Mouse (Mus musculus): ENCODE measurements at regions not wholly inside any gene's neighbourhood (a gene's known extent, or its start where the extent isn't known, plus 50 kb on each side); places are given as distances from the start of the nearest gene placed in this dataset.

GRCm38 (mm10) chr10:10116442-10116841 is 215.6 kb upstream of the Stxbp5 start:
- Histone ChIP-seq H3K4me2 (ENCODE audit: low read depth, low read length, poor library complexity, severe bottlenecking) (no peak overlapping the region), H3K9ac (replicated peaks; ENCODE audit: low read length, poor library complexity, severe bottlenecking) (no peak overlapping the region), H3K27me3 (ENCODE audit: insufficient read depth, low read length) (no peaks in the 10 kb centered on the region), H3K36me3 (ENCODE audit: insufficient read depth, low read length) (no peaks in the 10 kb centered on the region), H3K4me3 (ENCODE audit: low read depth, low read length) (no peak overlapping the region), H3K27ac (ENCODE audit: low read depth, low read length) (no peak overlapping the region), H3K4me1 (ENCODE audit: insufficient read depth, low read length) (no peaks in the 10 kb centered on the region), H3K9me3 (ENCODE audit: low read length) (no peaks in the 10 kb centered on the region)
- WGBS = 68% methylated on average over 2 of the region's 2 CpGs
- ATAC-seq (ENCODE audit: low FRiP score) = no peak
- TF ChIP-seq CTCF (IDR thresholded peaks at IDR 0.05) = no peak
- DNase-seq (ENCODE audit: low spot score) = no peak

DNA sequence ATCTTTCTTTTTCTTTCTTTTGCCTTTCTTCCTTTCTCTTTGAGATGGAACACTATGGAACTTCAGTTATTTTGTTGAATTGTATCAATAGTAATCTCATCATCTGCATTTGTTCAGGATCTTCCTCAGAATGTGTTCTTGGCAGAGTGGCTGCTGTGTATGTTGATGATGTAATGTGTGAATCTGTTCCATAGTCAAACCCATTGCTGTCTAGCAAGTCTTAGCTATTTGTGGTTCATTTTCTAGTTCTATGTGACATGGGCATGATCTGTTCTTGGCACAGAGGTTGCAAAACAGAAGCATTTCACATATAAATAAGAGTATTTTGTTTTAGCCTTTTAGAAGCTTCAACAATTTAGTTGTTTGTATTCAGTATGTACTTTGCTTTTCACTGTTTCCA is 212.4 kb upstream of the Stxbp5 start:
- DNase-seq (ENCODE audit: low spot score) (no peak), ATAC-seq (ENCODE audit: low FRiP score) (no peak)
- Histone ChIP-seq H3K27ac (ENCODE audit: low read depth, low read length) (no peak overlapping the region), H3K9me3 (ENCODE audit: low read length) (no peaks in the 10 kb centered on the region), H3K9ac (replicated peaks; ENCODE audit: low read length, poor library complexity, severe bottlenecking) (no peak overlapping the region), H3K27me3 (ENCODE audit: insufficient read depth, low read length) (no peaks in the 10 kb centered on the region), H3K4me3 (ENCODE audit: low read depth, low read length) (no peak overlapping the region), H3K4me1 (ENCODE audit: insufficient read depth, low read length) (no peaks in the 10 kb centered on the region), H3K4me2 (ENCODE audit: low read depth, low read length, poor library complexity, severe bottlenecking) (no peak overlapping the region), H3K36me3 (ENCODE audit: insufficient read depth, low read length) (no peaks in the 10 kb centered on the region)
- TF ChIP-seq CTCF (IDR thresholded peaks at IDR 0.05) = no peak

GRCm38 (mm10) chr10:10111055-10111454 is 210.2 kb upstream of the Stxbp5 start:
- Histone ChIP-seq H3K27me3 (ENCODE audit: insufficient read depth, low read length) (no peaks in the 10 kb centered on the region), H3K9ac (replicated peaks; ENCODE audit: low read length, poor library complexity, severe bottlenecking) (no peak overlapping the region), H3K4me3 (ENCODE audit: low read depth, low read length) (no peak overlapping the region), H3K4me2 (ENCODE audit: low read depth, low read length, poor library complexity, severe bottlenecking) (no peak overlapping the region), H3K27ac (ENCODE audit: low read depth, low read length) (no peak overlapping the region), H3K36me3 (ENCODE audit: insufficient read depth, low read length) (no peaks in the 10 kb centered on the region), H3K4me1 (ENCODE audit: insufficient read depth, low read length) (no peaks in the 10 kb centered on the region), H3K9me3 (ENCODE audit: low read length) (no peaks in the 10 kb centered on the region)
- DNase-seq (ENCODE audit: low spot score) (no peak), ATAC-seq (ENCODE audit: low FRiP score) (no peak)
- TF ChIP-seq CTCF (IDR thresholded peaks at IDR 0.05) = no peak
- 88% methylated on average over 4 of the region's 4 CpGs for WGBS

GRCm38 (mm10) chr10:10109867-10110266 is 209.0 kb upstream of the Stxbp5 start:
- no peaks in the 10 kb centered on the region for H3K4me1 ChIP-seq (ENCODE audit: insufficient read depth, low read length)
- H3K4me2 ChIP-seq (ENCODE audit: low read depth, low read length, poor library complexity, severe bottlenecking) = no peak overlapping the region
- no peak for DNase-seq (ENCODE audit: low spot score)
- H3K9ac ChIP-seq (replicated peaks; ENCODE audit: low read length, poor library complexity, severe bottlenecking) = no peak overlapping the region
- no peaks in the 10 kb centered on the region for H3K27me3 ChIP-seq (ENCODE audit: insufficient read depth, low read length)
- no peaks in the 10 kb centered on the region for H3K9me3 ChIP-seq (ENCODE audit: low read length)
- no peak for TF ChIP-seq CTCF (IDR thresholded peaks at IDR 0.05)
- no peak overlapping the region for H3K4me3 ChIP-seq (ENCODE audit: low read depth, low read length)
- WGBS = 69% methylated on average over 8 of the region's 8 CpGs
- no peak for ATAC-seq (ENCODE audit: low FRiP score)
- no peaks in the 10 kb centered on the region for H3K36me3 ChIP-seq (ENCODE audit: insufficient read depth, low read length)
- no peak overlapping the region for H3K27ac ChIP-seq (ENCODE audit: low read depth, low read length)

- 50% methylated on average over 3 of the region's 3 CpGs for WGBS
- no peak for TF ChIP-seq CTCF (IDR thresholded peaks at IDR 0.05)
- no peaks in the 10 kb centered on the region for H3K36me3 ChIP-seq (ENCODE audit: insufficient read depth, low read length)
- H3K27ac ChIP-seq (ENCODE audit: low read depth, low read length) = peak overlapping the region; percentile 6; the same call in 1 of the 2 replicates
- H3K4me3 ChIP-seq (ENCODE audit: low read depth, low read length) = no peak overlapping the region
- H3K9me3 ChIP-seq (ENCODE audit: low read length) = no peaks in the 10 kb centered on the region
- DNase-seq (ENCODE audit: low spot score) (peak; percentile 61), ATAC-seq (ENCODE audit: low FRiP score) (peak; percentile 65)
- no peaks in the 10 kb centered on the region for H3K4me1 ChIP-seq (ENCODE audit: insufficient read depth, low read length)
- H3K4me2 ChIP-seq (ENCODE audit: low read depth, low read length, poor library complexity, severe bottlenecking) = no peak overlapping the region
- no peaks in the 10 kb centered on the region for H3K27me3 ChIP-seq (ENCODE audit: insufficient read depth, low read length)
- no peak overlapping the region for H3K9ac ChIP-seq (replicated peaks; ENCODE audit: low read length, poor library complexity, severe bottlenecking)
These were observed 206.2 kb upstream of the Stxbp5 start for GRCm38 (mm10) chr10:10107123-10107525.

DNA sequence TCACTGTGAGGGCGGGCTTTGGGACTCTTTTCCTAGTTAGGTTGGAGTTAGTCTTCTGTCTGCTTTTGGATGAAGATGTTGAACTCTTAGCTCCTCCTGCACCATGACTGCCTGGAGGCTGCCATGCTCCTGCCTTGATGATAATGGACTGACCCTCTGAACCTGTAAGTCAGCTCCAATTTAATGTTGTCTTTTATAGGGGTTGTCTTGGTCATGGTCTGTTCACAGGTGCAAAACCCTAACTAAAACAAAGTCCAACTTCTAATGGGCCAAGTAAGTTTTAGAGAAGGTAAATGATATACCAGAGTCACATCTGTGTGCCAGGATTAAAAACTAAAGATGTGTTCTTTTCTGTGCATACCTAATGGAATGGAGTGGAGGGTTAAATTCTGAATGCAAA is 205.8 kb upstream of the Stxbp5 start:
- Histone ChIP-seq H3K9me3 (ENCODE audit: low read length) (no peaks in the 10 kb centered on the region), H3K27me3 (ENCODE audit: insufficient read depth, low read length) (no peaks in the 10 kb centered on the region), H3K36me3 (ENCODE audit: insufficient read depth, low read length) (no peaks in the 10 kb centered on the region), H3K4me3 (ENCODE audit: low read depth, low read length) (no peak overlapping the region), H3K4me2 (ENCODE audit: low read depth, low read length, poor library complexity, severe bottlenecking) (no peak overlapping the region), H3K27ac (ENCODE audit: low read depth, low read length) (no peak overlapping the region), H3K4me1 (ENCODE audit: insufficient read depth, low read length) (no peaks in the 10 kb centered on the region), H3K9ac (replicated peaks; ENCODE audit: low read length, poor library complexity, severe bottlenecking) (no peak overlapping the region)
- no peak for DNase-seq (ENCODE audit: low spot score)
- no peak for TF ChIP-seq CTCF (IDR thresholded peaks at IDR 0.05)
- ATAC-seq (ENCODE audit: low FRiP score) = no peak
- 100% methylated on average over 1 of the region's 1 CpGs for WGBS
